Comparison of ENCODE assay signal across 8 mouse cellular contexts in genomic region chr19:3292028-3292427, GRCm38 (mm10). TPM values are rescaled to one million over a fixed set of nuclear protein-coding genes. Genes with fewer than 3 reads are reported as not detected.
DNase-seq lines count a peak whose midpoint lies in the region; ATAC-seq and TF ChIP-seq lines count a peak whose summit lies in the region.

No protein-coding gene starts in this region.

- TF ChIP-seq CTCF in lung, postnatal 0 days (IDR thresholded peaks at IDR 0.05), result peak; percentile 87

- peak; percentile 52 for DNase-seq in ES-CJ7 (ENCODE audit: low read depth, low spot score)
- DNase-seq in adrenal gland, postnatal 14 days, result peak; percentile 82
- peak; percentile 55 for DNase-seq in forebrain, embryonic 10.5 days (ENCODE audit: extremely low spot score, low spot score)
- DNase-seq in layer of hippocampus, adult 9-11 months, result peak; percentile 33
- DNase-seq in lung, postnatal 0 days (ENCODE audit: low spot score), result peak; percentile 52
- peak; percentile 61 for DNase-seq in ovary, postnatal 14 days (ENCODE audit: low spot score)
- DNase-seq in thymus, postnatal 14 days, result peak; percentile 73

- H3K4me3 ChIP-seq in forebrain, embryonic 10.5 days, result no peak overlapping the region
- H3K4me3 ChIP-seq in lung, postnatal 0 days (ENCODE audit: low read depth, low read length), result no peak overlapping the region

- no peak for TF ChIP-seq EP300 in lung, postnatal 0 days (IDR thresholded peaks at IDR 0.05)

- H3K36me3 ChIP-seq in forebrain, embryonic 10.5 days (replicated peaks), result peaks cover 61% of the 10 kb centered on the region
- H3K36me3 ChIP-seq in lung, postnatal 0 days (ENCODE audit: insufficient read depth, low read length), result peaks cover 10% of the 10 kb centered on the region

- H3K4me1 ChIP-seq in forebrain, embryonic 10.5 days, result no peaks in the 10 kb centered on the region
- H3K4me1 ChIP-seq in lung, postnatal 0 days (ENCODE audit: insufficient read depth, low read depth, low read length), result no peaks in the 10 kb centered on the region

- no peaks in the 10 kb centered on the region for H3K27me3 ChIP-seq in forebrain, embryonic 10.5 days (ENCODE audit: poor library complexity, severe bottlenecking)
- no peaks in the 10 kb centered on the region for H3K27me3 ChIP-seq in lung, postnatal 0 days (replicated peaks; ENCODE audit: insufficient read depth, low read length)

- no peak overlapping the region for H3K9ac ChIP-seq in lung, postnatal 0 days (replicated peaks; ENCODE audit: low read depth)

- no peak overlapping the region for H3K4me2 ChIP-seq in lung, postnatal 0 days (replicated peaks; ENCODE audit: low read depth, low read length)

- peak; percentile 65 to 80; a peak in 3 of 4 replicates for ATAC-seq in hematopoietic stem cell, adult 5-6 weeks (replicated peaks in 1 of 2; ENCODE audit: insufficient read depth in 1 of 2, low FRiP score in 2 of 2, low TSS enrichment in 1 of 2, low read depth in 1 of 2, poor library complexity in 2 of 2, severe bottlenecking in 2 of 2)
- ATAC-seq in lung, postnatal 0 days, result peak; percentile 52

- no peaks in the 10 kb centered on the region for H3K9me3 ChIP-seq in forebrain, embryonic 10.5 days
- no peaks in the 10 kb centered on the region for H3K9me3 ChIP-seq in lung, postnatal 0 days (ENCODE audit: low read length)

- WGBS in forebrain, embryonic 10.5 days, result 72% methylated on average over 2 of the region's 2 CpGs
- 80% methylated on average over 2 of the region's 2 CpGs for WGBS in lung, postnatal 0 days

- H3K27ac ChIP-seq in forebrain, embryonic 10.5 days, result no peak overlapping the region
- H3K27ac ChIP-seq in lung, postnatal 0 days (ENCODE audit: low read length), result no peak overlapping the region

RNA-seq across cellular contexts. Expression of gene Ighmbp2, which starts 9.2 kb away (rescaled TPM):
- total RNA-seq in adrenal gland, postnatal 14 days (2021), result 5.7 and 6.8 TPM in 2 replicates
- 11.4 and 11.5 TPM in 2 replicates for polyA plus RNA-seq in forebrain, embryonic 10.5 days (2016; fragmentation: Nextera tagmentation; extraction: Ambion mirVana)
- total RNA-seq in hematopoietic stem cell, adult 5-6 weeks (2017), result 6.3 and 9.1 TPM in 2 replicates
- polyA plus RNA-seq in lung, postnatal 0 days (2015; fragmentation: Nextera tagmentation; extraction: Ambion mirVana), result 5.2 TPM in 2 replicates

RNA-seq across cellular contexts. Expression of gene Mrpl21, which starts 9.3 kb away (rescaled TPM):
- 82.6 and 91.7 TPM in 2 replicates for total RNA-seq in adrenal gland, postnatal 14 days (2021)
- 137 and 145 TPM in 2 replicates for polyA plus RNA-seq in forebrain, embryonic 10.5 days (2016; fragmentation: Nextera tagmentation; extraction: Ambion mirVana)
- 63.9 and 93.0 TPM in 2 replicates for total RNA-seq in hematopoietic stem cell, adult 5-6 weeks (2017)
- 63.2 and 72.7 TPM in 2 replicates for polyA plus RNA-seq in lung, postnatal 0 days (2015; fragmentation: Nextera tagmentation; extraction: Ambion mirVana)

RNA-seq across cellular contexts. Expression of gene Cpt1a, which starts 30.1 kb away (rescaled TPM):
- 274 and 315 TPM in 2 replicates for total RNA-seq in adrenal gland, postnatal 14 days (2021)
- polyA plus RNA-seq in forebrain, embryonic 10.5 days (2016; fragmentation: Nextera tagmentation; extraction: Ambion mirVana), result 5.5 and 6.0 TPM in 2 replicates
- 52.3 and 59.7 TPM in 2 replicates for total RNA-seq in hematopoietic stem cell, adult 5-6 weeks (2017)
- 46.6 and 47.9 TPM in 2 replicates for polyA plus RNA-seq in lung, postnatal 0 days (2015; fragmentation: Nextera tagmentation; extraction: Ambion mirVana)
